Mouse (Mus musculus) kidney, adult 2 months (tissue): ENCODE data around the gene Map3k12.

ENCODE experiments used
- CTCF ChIP-seq: fragments of 200-500 bp; conservative IDR thresholded peaks from 2 replicates; pipeline ENCODE4 v1.5.1; 2011; ENCODE audit warnings: low read depth, mild to moderate bottlenecking, control low read depth, low read length, moderate library complexity, mixed read lengths; ENCODE audit not compliant: insufficient read depth, insufficient read length
- POLR2A ChIP-seq: fragments of 200-500 bp; IDR thresholded peaks from one replicate; pipeline ENCODE4 v1.6.1; 2011; ENCODE audit warnings: low read depth, low read length, control low read depth

DNA sequence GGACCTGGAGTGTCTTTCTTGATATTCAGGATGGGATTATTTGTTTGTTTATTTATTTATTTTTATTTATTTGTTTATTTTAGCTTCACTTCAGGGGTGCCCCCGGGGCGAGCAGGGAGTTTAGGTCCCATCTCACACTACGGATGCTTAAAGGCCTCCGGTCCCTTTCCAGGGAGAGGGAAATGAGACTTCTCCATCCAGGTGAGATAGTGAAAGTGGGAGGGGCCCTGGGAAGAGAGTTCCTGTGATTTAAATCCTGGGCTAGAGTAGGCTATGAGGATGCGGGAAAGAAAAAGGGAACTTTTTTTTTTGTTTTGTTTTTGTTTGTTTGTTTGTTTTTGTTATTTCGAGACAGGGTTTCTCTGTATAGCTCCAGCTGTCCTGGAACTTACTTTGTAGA lies 57.5 kb downstream of the Map3k12 start:
- TF ChIP-seq CTCF, result no peak
- TF ChIP-seq POLR2A, result no peak
